Mouse (Mus musculus): ENCODE measurements around the gene Smad3. TPM values are rescaled to one million over a fixed set of nuclear protein-coding genes. Genes with fewer than 3 reads are reported as not detected.

The Smad3 gene
- polyA plus RNA-seq, 1 experiment: 2.8 TPM

GRCm38 (mm10) chr9:63717474-63718005 is 40.3 kb downstream of the Smad3 start:
- Histone ChIP-seq H3K4me3 (replicated peaks) (peak overlapping the region; percentile 74), H3K4me1 (peaks cover 100% of the 10 kb centered on the region), H3K36me3 (replicated peaks; ENCODE audit: low read length) (peaks cover 40% of the 10 kb centered on the region), H3K9me3 (no peaks in the 10 kb centered on the region), H3K27me3 (replicated peaks) (no peaks in the 10 kb centered on the region)
- no peak for TF ChIP-seq FLI1 (IDR thresholded peaks at IDR 0.05; ENCODE audit: low read length)
- TF ChIP-seq GATA1 (IDR thresholded peaks at IDR 0.05; ENCODE audit: borderline replicate concordance, low read length): no peak

- Histone ChIP-seq H3K36me3 (replicated peaks; ENCODE audit: low read length) (peaks cover 44% of the 10 kb centered on the region), H3K4me3 (replicated peaks) (peak overlapping the region; percentile 85)
- TF ChIP-seq GATA1 (IDR thresholded peaks at IDR 0.05; ENCODE audit: borderline replicate concordance, low read length): no peak
- TF ChIP-seq FLI1 (IDR thresholded peaks at IDR 0.05; ENCODE audit: low read length): peak; percentile 38; the same call in 1 of the 2 replicates
Measured at GRCm38 (mm10) chr9:63716150-63717138, 41.4 kb downstream of the Smad3 start.

GRCm38 (mm10) chr9:63714572-63714971 is 43.2 kb downstream of the Smad3 start:
- peaks cover 100% of the 10 kb centered on the region for H3K4me1 ChIP-seq
- no peak for TF ChIP-seq FLI1 (IDR thresholded peaks at IDR 0.05; ENCODE audit: low read length)
- TF ChIP-seq GATA1 (IDR thresholded peaks at IDR 0.05; ENCODE audit: borderline replicate concordance, low read length): no peak
- H3K9me3 ChIP-seq: 0 out of 2 replicates have a peak, but pooled peaks cover 1% of the 10 kb centered on the region
- no peak overlapping the region for H3K4me3 ChIP-seq (replicated peaks)
- peaks cover 54% of the 10 kb centered on the region for H3K36me3 ChIP-seq (replicated peaks; ENCODE audit: low read length)
- H3K27me3 ChIP-seq (replicated peaks): no peaks in the 10 kb centered on the region

More at GRCm38 (mm10) chr9:63716150-63717138, 41.4 kb downstream of the Smad3 start:
- Histone ChIP-seq H3K27me3 (replicated peaks) (no peaks in the 10 kb centered on the region), H3K4me1 (peaks cover 100% of the 10 kb centered on the region), H3K9me3 (no peaks in the 10 kb centered on the region)

- H3K4me1 ChIP-seq: peaks cover 100% of the 10 kb centered on the region
- 0 out of 2 replicates have a peak, but pooled peaks cover 5% of the 10 kb centered on the region for H3K9me3 ChIP-seq
- peak overlapping the region; percentile 68 for H3K4me3 ChIP-seq (replicated peaks)
- no peaks in the 10 kb centered on the region for H3K27me3 ChIP-seq (replicated peaks)
- H3K36me3 ChIP-seq (replicated peaks; ENCODE audit: low read length): peaks cover 55% of the 10 kb centered on the region
- TF ChIP-seq GATA1 (IDR thresholded peaks at IDR 0.05; ENCODE audit: borderline replicate concordance, low read length) (no peak), FLI1 (IDR thresholded peaks at IDR 0.05; ENCODE audit: low read length) (no peak)
Measured at GRCm38 (mm10) chr9:63712838-63713237, 45.0 kb downstream of the Smad3 start.

- no peak overlapping the region for H3K4me3 ChIP-seq (replicated peaks)
- H3K9me3 ChIP-seq: 0 out of 2 replicates have a peak, but pooled peaks cover 5% of the 10 kb centered on the region
- H3K4me1 ChIP-seq: peaks cover 100% of the 10 kb centered on the region
- peaks cover 57% of the 10 kb centered on the region for H3K36me3 ChIP-seq (replicated peaks; ENCODE audit: low read length)
- no peaks in the 10 kb centered on the region for H3K27me3 ChIP-seq (replicated peaks)
- no peak for TF ChIP-seq FLI1 (IDR thresholded peaks at IDR 0.05; ENCODE audit: low read length)
- TF ChIP-seq GATA1 (IDR thresholded peaks at IDR 0.05; ENCODE audit: borderline replicate concordance, low read length): no peak
Measured at GRCm38 (mm10) chr9:63711580-63712230, 46.1 kb downstream of the Smad3 start.

- 0 out of 2 replicates have a peak, but pooled peaks cover 5% of the 10 kb centered on the region for H3K9me3 ChIP-seq
- no peak overlapping the region for H3K4me3 ChIP-seq (replicated peaks)
- H3K36me3 ChIP-seq (replicated peaks; ENCODE audit: low read length): peaks cover 57% of the 10 kb centered on the region
- TF ChIP-seq FLI1 (IDR thresholded peaks at IDR 0.05; ENCODE audit: low read length): no peak
- TF ChIP-seq GATA1 (IDR thresholded peaks at IDR 0.05; ENCODE audit: borderline replicate concordance, low read length): no peak
- no peaks in the 10 kb centered on the region for H3K27me3 ChIP-seq (replicated peaks)
- H3K4me1 ChIP-seq: peaks cover 100% of the 10 kb centered on the region
Measured at GRCm38 (mm10) chr9:63709857-63710256, 47.9 kb downstream of the Smad3 start.

GRCm38 (mm10) chr9:63709266-63709665 is 48.5 kb downstream of the Smad3 start:
- Histone ChIP-seq H3K9me3 (0 out of 2 replicates have a peak, but pooled peaks cover 5% of the 10 kb centered on the region), H3K4me1 (peaks cover 100% of the 10 kb centered on the region), H3K4me3 (replicated peaks) (no peak overlapping the region), H3K36me3 (replicated peaks; ENCODE audit: low read length) (peaks cover 58% of the 10 kb centered on the region), H3K27me3 (replicated peaks) (no peaks in the 10 kb centered on the region)
- TF ChIP-seq GATA1 (IDR thresholded peaks at IDR 0.05; ENCODE audit: borderline replicate concordance, low read length) (no peak), FLI1 (IDR thresholded peaks at IDR 0.05; ENCODE audit: low read length) (no peak)

GRCm38 (mm10) chr9:63707816-63708588 is 49.8 kb downstream of the Smad3 start:
- peaks cover 64% of the 10 kb centered on the region for H3K36me3 ChIP-seq (replicated peaks; ENCODE audit: low read length)
- TF ChIP-seq GATA1 (IDR thresholded peaks at IDR 0.05; ENCODE audit: borderline replicate concordance, low read length) (no peak), FLI1 (IDR thresholded peaks at IDR 0.05; ENCODE audit: low read length) (no peak)
- H3K4me3 ChIP-seq (replicated peaks): peak overlapping the region; percentile 35
- peaks cover 100% of the 10 kb centered on the region for H3K4me1 ChIP-seq
- no peaks in the 10 kb centered on the region for H3K27me3 ChIP-seq (replicated peaks)
- 0 out of 2 replicates have a peak, but pooled peaks cover 5% of the 10 kb centered on the region for H3K9me3 ChIP-seq
